Mouse (Mus musculus) heart, adult 2 months (tissue): ENCODE data around the gene Syk. TPM values are rescaled to one million over a fixed set of nuclear protein-coding genes. Genes with fewer than 3 reads are reported as not detected.

Experiments
- DNase-seq, 2 experiments: peaks; one replicate each; pipeline ENCODE4 v3.0.0; 2021
- H3K27ac ChIP-seq: fragments of 200-600 bp; 2 replicates; pipeline ENCODE4 v1.8.1; 2022
- H3K27me3 ChIP-seq: fragments of 200-500 bp; 2 replicates; pipeline ENCODE4 v1.6.1; 2012; ENCODE audit warnings: mild to moderate bottlenecking, low read length, inconsistent platforms, mixed read lengths; ENCODE audit not compliant: control insufficient read depth, insufficient read depth
- H3K36me3 ChIP-seq: fragments of 200-500 bp; 2 replicates; pipeline ENCODE4 v1.6.1; 2012; ENCODE audit warnings: low read length, inconsistent platforms; ENCODE audit not compliant: control insufficient read depth, insufficient read depth
- H3K4me1 ChIP-seq: fragments of 200-500 bp; 2 replicates; pipeline ENCODE4 v1.6.1; 2011; ENCODE audit warnings: low read length; ENCODE audit not compliant: control insufficient read depth, insufficient read depth
- H3K4me3 ChIP-seq: fragments of 200-600 bp; 2 replicates; pipeline ENCODE4 v1.8.1; 2022
- H3K79me2 ChIP-seq: fragments of 200-500 bp; replicated peaks from 2 replicates; pipeline ENCODE4 v1.6.1; 2012; ENCODE audit warnings: mild to moderate bottlenecking, inconsistent platforms, low read length, moderate library complexity, mixed read lengths; ENCODE audit not compliant: control insufficient read depth, insufficient read depth
- H3K9ac ChIP-seq: fragments of 200-500 bp; 2 replicates; pipeline ENCODE4 v1.6.1; 2012; ENCODE audit warnings: low read depth, mild to moderate bottlenecking, control low read depth, inconsistent platforms, low read length, mixed read lengths
- CTCF ChIP-seq: fragments of 200-600 bp; IDR thresholded peaks from 2 replicates; pipeline ENCODE4 v1.8.1; 2022; ENCODE audit warnings: antibody characterized with exemption, mild to moderate bottlenecking, moderate library complexity
- EP300 ChIP-seq: fragments of 200-500 bp; IDR thresholded peaks from 2 replicates; pipeline ENCODE4 v1.6.1; 2011; ENCODE audit warnings: low read depth, low read length, control low read depth; ENCODE audit not compliant: insufficient read depth
- POLR2A ChIP-seq: fragments of 200-500 bp; IDR thresholded peaks from 2 replicates; pipeline ENCODE4 v1.6.1; 2011; ENCODE audit warnings: mild to moderate bottlenecking, low read depth, low read length, control low read depth; ENCODE audit not compliant: insufficient read depth
- WGBS: fragments of 180-500 bp; shearing (Covaris S2); methylation state at CpG from one replicate; pipeline ENCODE4 v1.1.7; 2018; 5-methylcytosine and 5-hydroxymethylcytosine counted together
- intact Hi-C: fragments of 180-260 bp; cut with DNase I; formaldehyde crosslinking; loops from one replicate; pipeline ENCODE4 v1.15.1; 2025
- polyA plus RNA-seq: library from polyadenylated mRNA; depleted of rRNA; stranded (reverse); fragments of >200 nt; gene quantifications from 2 replicates; pipeline ENCODE4 v1.2.3, GENCODE M21; 2012
- total RNA-seq, 2 experiments: library from RNA; stranded (reverse); gene quantifications; 2 replicates each; pipeline ENCODE4 v1.2.3; 2021

The Syk gene
- total and polyA plus RNA-seq, 3 experiments: 14.0 to 17.6 (median 16.0) TPM

DNA sequence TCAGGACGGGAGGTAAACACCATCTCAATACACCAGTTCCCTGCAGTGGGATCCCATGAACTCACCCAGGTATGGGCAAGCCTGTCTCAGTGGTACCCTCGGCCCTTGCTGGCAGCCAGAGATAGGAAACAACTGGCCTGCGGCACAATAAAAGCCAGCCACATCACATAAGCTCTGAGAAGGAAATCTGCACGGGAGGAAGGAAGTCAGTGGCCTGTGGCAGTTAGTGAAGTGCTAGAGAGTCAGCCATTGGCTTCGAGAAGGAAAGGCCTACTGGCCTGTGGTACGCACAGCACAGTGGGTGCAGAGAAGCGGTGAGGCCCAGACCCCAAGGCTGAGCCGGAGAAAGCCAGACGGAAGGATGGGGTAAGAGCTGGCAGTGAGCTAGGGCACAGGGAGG lies 31.7 kb upstream of the Syk start:
- intact Hi-C loops: no loop called here
- no peaks in the 10 kb centered on the region for H3K27me3 ChIP-seq
- H3K4me1 ChIP-seq: no peaks in the 10 kb centered on the region
- no peak for DNase-seq
- no peak overlapping the region for H3K9ac ChIP-seq
- no peak overlapping the region for H3K27ac ChIP-seq
- no peak overlapping the region for H3K4me3 ChIP-seq
- H3K79me2 ChIP-seq: no peaks in the 10 kb centered on the region
- WGBS: 66% methylated on average over 9 of the region's 9 CpGs
- no peaks in the 10 kb centered on the region for H3K36me3 ChIP-seq
- TF ChIP-seq EP300 (no peak), POLR2A (no peak), CTCF (no peak)

DNA sequence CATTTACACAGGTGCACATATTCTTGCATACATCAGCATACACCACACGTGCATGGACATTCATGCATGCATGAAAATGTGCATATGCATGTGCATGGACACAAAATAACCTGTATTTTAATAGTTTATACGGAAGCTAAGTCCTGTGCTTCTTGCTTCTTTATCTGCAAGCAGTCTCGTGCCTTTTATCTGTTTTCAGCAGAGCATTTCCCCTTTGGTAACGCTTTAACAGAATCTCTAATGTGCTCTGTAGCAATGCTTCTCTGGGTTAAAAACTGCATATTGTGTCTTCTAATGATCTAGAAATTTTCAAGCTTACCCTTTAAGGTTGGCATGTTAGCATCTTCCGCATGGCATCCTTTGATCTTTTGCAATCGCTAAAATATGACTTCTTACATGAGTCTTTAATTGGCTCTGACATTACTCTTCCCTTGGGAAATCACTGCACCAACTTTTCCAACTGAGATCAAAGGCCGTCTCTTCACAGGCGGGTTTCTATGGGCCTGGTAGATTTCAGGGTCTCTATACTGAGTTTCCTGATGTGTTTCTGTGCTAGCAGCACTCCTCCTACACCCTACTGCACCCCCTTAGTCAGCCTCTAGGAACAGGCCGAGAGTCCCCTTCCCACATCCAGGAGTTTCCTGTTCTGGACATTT lies 30.0 kb upstream of the Syk start:
- no peaks in the 10 kb centered on the region for H3K4me1 ChIP-seq
- H3K4me3 ChIP-seq: no peak overlapping the region
- no peak for TF ChIP-seq EP300
- TF ChIP-seq CTCF: no peak
- no peak for TF ChIP-seq POLR2A
- no peak for DNase-seq
- no peaks in the 10 kb centered on the region for H3K36me3 ChIP-seq
- intact Hi-C loops: no loop called here
- H3K9ac ChIP-seq: no peak overlapping the region
- H3K79me2 ChIP-seq: no peaks in the 10 kb centered on the region
- no peaks in the 10 kb centered on the region for H3K27me3 ChIP-seq
- H3K27ac ChIP-seq: no peak overlapping the region
- 64% methylated on average over 9 of the region's 9 CpGs for WGBS

DNA sequence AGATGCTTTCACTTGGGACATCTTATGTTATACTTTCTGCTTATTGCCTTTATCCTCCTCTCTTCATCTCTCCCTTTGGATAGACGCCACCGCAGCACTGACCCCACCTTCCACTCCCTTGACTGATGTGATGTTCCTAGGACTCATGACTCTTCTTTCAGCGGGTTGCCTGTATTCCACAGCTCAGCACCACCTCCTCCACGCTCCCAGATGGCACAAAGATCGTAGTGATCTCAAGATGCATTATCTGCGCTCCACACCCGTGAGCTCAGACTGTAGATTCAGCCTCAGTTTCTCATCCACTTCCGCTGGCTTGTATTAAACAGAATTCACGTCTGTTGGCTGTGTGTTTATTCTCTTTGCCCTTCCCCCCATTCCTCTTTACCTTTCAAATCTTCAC lies 28.3 kb upstream of the Syk start:
- intact Hi-C loops: no loop called here

DNA sequence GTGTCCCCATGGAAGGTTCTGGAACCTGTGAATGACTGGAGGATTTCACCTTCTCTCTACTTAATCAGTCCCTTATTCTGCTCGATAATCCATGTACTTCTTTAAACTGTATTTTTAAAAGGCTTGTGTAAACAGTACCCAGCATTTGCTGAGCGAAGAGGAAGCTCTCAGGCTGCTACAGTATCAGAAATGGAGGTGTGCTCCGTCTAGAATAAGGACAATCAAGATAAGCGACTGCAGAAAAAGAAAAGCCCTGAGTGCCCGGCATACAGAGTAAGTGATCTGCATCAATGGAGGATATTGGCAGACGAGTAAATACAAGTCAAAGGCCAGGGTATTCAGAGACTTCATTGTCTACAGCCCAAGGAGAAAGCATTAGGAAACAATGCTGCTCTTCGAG lies 25.6 kb upstream of the Syk start:
- H3K4me3 ChIP-seq: no peak overlapping the region
- no peaks in the 10 kb centered on the region for H3K4me1 ChIP-seq
- intact Hi-C loops: no loop called here
- H3K27me3 ChIP-seq: no peaks in the 10 kb centered on the region
- no peak for DNase-seq
- no peak overlapping the region for H3K9ac ChIP-seq
- 55% methylated on average over 7 of the region's 7 CpGs for WGBS
- H3K79me2 ChIP-seq: no peaks in the 10 kb centered on the region
- TF ChIP-seq POLR2A (no peak), EP300 (no peak), CTCF (no peak)
- H3K27ac ChIP-seq: no peak overlapping the region
- H3K36me3 ChIP-seq: no peaks in the 10 kb centered on the region

More for the DNA sequence above, 28.3 kb upstream of the Syk start:
- Histone ChIP-seq H3K9ac (no peak overlapping the region), H3K27ac (no peak overlapping the region), H3K27me3 (no peaks in the 10 kb centered on the region), H3K4me1 (no peaks in the 10 kb centered on the region), H3K79me2 (no peaks in the 10 kb centered on the region), H3K4me3 (no peak overlapping the region), H3K36me3 (no peaks in the 10 kb centered on the region)
- no peak for DNase-seq
- no peak for TF ChIP-seq CTCF
- TF ChIP-seq EP300: no peak
- no peak for TF ChIP-seq POLR2A
- WGBS: 82% methylated on average over 9 of the region's 9 CpGs

DNA sequence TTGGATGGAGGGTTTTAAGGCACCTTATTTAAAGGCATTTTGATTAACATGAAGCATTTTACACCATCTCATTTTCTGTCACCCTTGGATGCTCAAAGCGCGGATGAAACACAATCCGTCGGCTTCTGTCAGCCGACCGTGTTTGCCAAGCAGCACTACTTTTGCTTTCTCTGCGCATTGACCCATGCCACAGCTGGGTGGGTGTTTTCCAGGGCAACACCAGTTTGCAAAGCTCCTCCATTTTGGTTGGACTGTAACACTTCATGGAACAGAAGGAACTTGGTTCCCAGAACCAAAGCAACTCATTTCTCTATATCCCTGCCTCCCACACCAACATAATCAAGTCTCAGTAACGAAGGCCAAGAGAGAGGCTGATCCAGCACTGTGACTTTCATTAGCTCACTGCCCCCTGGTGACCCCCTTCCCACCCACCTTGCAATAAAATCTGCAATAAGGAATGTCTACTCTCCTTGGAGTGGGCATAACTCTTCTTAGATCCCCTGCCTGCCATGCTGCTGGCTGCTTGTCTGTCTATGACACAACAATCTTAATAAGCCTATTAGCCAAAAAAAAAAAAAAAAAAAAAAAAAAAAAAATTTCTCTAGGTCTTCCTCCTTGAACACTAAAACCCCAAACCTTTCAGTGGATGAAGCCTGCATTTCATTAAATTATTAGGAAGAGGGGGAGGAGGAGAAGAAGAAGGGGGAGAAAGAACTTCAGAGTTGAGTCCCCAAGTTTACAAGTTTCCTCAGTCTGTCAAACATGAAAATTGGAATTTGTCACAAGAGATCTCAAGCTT lies 21.4 kb upstream of the Syk start:
- intact Hi-C loops: no loop called here
- Histone ChIP-seq H3K4me3 (no peak overlapping the region), H3K9ac (no peak overlapping the region), H3K79me2 (no peaks in the 10 kb centered on the region), H3K36me3 (no peaks in the 10 kb centered on the region), H3K27ac (no peak overlapping the region), H3K4me1 (peaks cover 1% of the 10 kb centered on the region; the same call in 1 of the 2 replicates), H3K27me3 (no peaks in the 10 kb centered on the region)
- no peak for TF ChIP-seq POLR2A
- WGBS: 96% methylated on average over 8 of the region's 8 CpGs
- DNase-seq: no peak

DNA sequence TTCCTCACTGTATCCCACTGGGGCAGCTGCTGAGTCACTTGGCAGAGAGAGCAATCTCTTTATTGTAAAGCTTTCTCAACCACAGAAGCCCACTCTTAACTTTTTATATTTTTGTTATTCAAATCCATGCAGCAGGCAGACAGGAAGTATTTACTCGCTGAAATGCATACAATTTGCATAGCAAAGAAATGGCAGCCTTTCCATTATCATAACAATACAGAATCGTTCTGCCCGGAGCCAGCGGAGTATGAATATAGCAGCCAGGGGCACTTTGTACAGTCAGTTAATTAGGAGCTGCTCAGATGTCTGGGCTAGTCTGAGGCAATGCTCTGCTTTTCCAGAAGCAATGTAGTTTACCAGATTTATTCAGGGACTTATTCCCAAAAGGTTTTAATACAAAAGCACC lies 20.8 kb upstream of the Syk start:
- H3K9ac ChIP-seq: no peak overlapping the region
- H3K4me1 ChIP-seq: peaks cover 1% of the 10 kb centered on the region; the same call in 1 of the 2 replicates
- no peak for DNase-seq
- no peak overlapping the region for H3K27ac ChIP-seq
- TF ChIP-seq POLR2A: no peak
- TF ChIP-seq EP300: no peak
- TF ChIP-seq CTCF: no peak
- intact Hi-C loops: no loop called here
- no peaks in the 10 kb centered on the region for H3K27me3 ChIP-seq
- no peak overlapping the region for H3K4me3 ChIP-seq
- H3K36me3 ChIP-seq: no peaks in the 10 kb centered on the region
- H3K79me2 ChIP-seq: no peaks in the 10 kb centered on the region
- WGBS: 47% methylated on average over 4 of the region's 4 CpGs
